ENCODE assay signal across 19 mouse cellular contexts in genomic region chr11:24129358-24130185, GRCm38 (mm10). TPM values are rescaled to one million over a fixed set of nuclear protein-coding genes. Genes with fewer than 3 reads are reported as not detected.
A peak's percentile ranks its signal among the peaks of the same experiment; 100 is the strongest.
DNase-seq lines count a peak whose midpoint lies in the region; ATAC-seq and TF ChIP-seq lines count a peak whose summit lies in the region.
"Had no signal": no experiment of that assay in that cellular context is flagged by ENCODE, and none has a peak within 500 bp of the region (broad histone marks: within the 10 kb centered on the region; RNA-seq: fewer than 3 reads in every experiment).

No protein-coding gene starts in this region.

- H3K4me3 ChIP-seq in kidney, embryonic 16.5 days (ENCODE audit: low read length) = no peak overlapping the region
- H3K4me3 ChIP-seq in kidney, adult 2 months (ENCODE audit: insufficient read depth, low read depth, low read length) = no peak overlapping the region
- no peak overlapping the region for H3K4me3 ChIP-seq in CH12.LX (replicated peaks in 1 of 3; ENCODE audit: low read depth in 2 of 3, low read length in 2 of 3, poor library complexity in 1 of 3)
- no peak overlapping the region for H3K4me3 ChIP-seq in liver, embryonic 13.5 days (replicated peaks)
- no peak overlapping the region for H3K4me3 ChIP-seq in heart, adult 2 months
- H3K4me3 ChIP-seq: hindbrain, embryonic 15.5 days; limb, embryonic 10.5 days had no signal

- DNase-seq in kidney, adult 2 months = no peak
- no peak for DNase-seq in CH12.LX (ENCODE audit: extremely low read depth)
- peak; percentile 79 for DNase-seq in liver, embryonic 13.5 days
- no peak for DNase-seq in adrenal gland, postnatal 14 days
- no peak for DNase-seq in thymus, postnatal 14 days
- DNase-seq in heart, adult 2 months = no peak
- DNase-seq: cerebellum, postnatal 10 days; layer of hippocampus, adult 9-11 months; right cerebral cortex, postnatal 4 days had no signal

- 0 out of 2 replicates have a peak, but pooled peaks have one; percentile 25 for ATAC-seq in kidney, embryonic 16.5 days (ENCODE audit: low FRiP score, low TSS enrichment)
- ATAC-seq in common myeloid progenitor, adult 5-6 weeks (replicated peaks; ENCODE audit: low read depth, poor library complexity, severe bottlenecking) = peak; percentile 20
- peak; percentile 92 for ATAC-seq in liver, embryonic 13.5 days (ENCODE audit: low read depth)

- dilution Hi-C loops in CH12.LX (cut with MboI; ENCODE audit: extremely low pct_ligation_motif_present, extremely low pct_unique_long_range_greater_than_20kb, low sequenced_read_pairs) = no loop called here

- no peak overlapping the region for H3K27ac ChIP-seq in kidney, embryonic 16.5 days (ENCODE audit: low read length)
- H3K27ac ChIP-seq in kidney, adult 2 months (ENCODE audit: insufficient read depth, low read depth, low read length) = no peak overlapping the region
- 0 out of 2 replicates have a peak overlapping the region, but pooled peaks have one; percentile 2 for H3K27ac ChIP-seq in CH12.LX (ENCODE audit: insufficient read depth, low read depth)
- peak overlapping the region; percentile 92 for H3K27ac ChIP-seq in liver, embryonic 13.5 days
- H3K27ac ChIP-seq in heart, adult 2 months = no peak overlapping the region
- H3K27ac ChIP-seq: hindbrain, embryonic 15.5 days; limb, embryonic 10.5 days had no signal

- TF ChIP-seq CTCF in kidney, adult 2 months (conservative IDR thresholded peaks at IDR 0.05; ENCODE audit: insufficient read depth, insufficient read length, low read depth, low read length) = no peak
- no peak for TF ChIP-seq CTCF in CH12.LX (conservative IDR thresholded peaks at IDR 0.05 in 1 of 2, IDR thresholded peaks at IDR 0.05 in 1 of 2; ENCODE audit: low read depth in 2 of 2, low read length in 2 of 2)
- TF ChIP-seq CTCF in heart, adult 2 months (IDR thresholded peaks at IDR 0.05) = no peak

- H3K79me2 ChIP-seq in CH12.LX (replicated peaks; ENCODE audit: control insufficient read depth, extremely low read depth, insufficient read depth, poor library complexity, severe bottlenecking) = no peaks in the 10 kb centered on the region
- no peaks in the 10 kb centered on the region for H3K79me2 ChIP-seq in heart, adult 2 months (replicated peaks; ENCODE audit: control insufficient read depth, insufficient read depth, low read length)

- in situ Hi-C loops in CH12.LX (cut with MboI; ENCODE audit: low pct_ligation_motif_present, low pct_unique_long_range_greater_than_20kb, low sequenced_read_pairs) = loop anchor here (5.0 kb wide), 2 partner anchors 68 to 128 kb away; no protein-coding TSS in a partner anchor

- TF ChIP-seq POLR2A in kidney, adult 2 months (IDR thresholded peaks at IDR 0.05; ENCODE audit: low read depth, low read length) = no peak
- no peak for TF ChIP-seq POLR2A in CH12.LX (IDR thresholded peaks at IDR 0.05; ENCODE audit: low read depth, low read length)
- TF ChIP-seq POLR2A in heart, adult 2 months (IDR thresholded peaks at IDR 0.05; ENCODE audit: insufficient read depth, low read depth, low read length) = no peak

- WGBS in kidney, embryonic 16.5 days = 84% methylated on average over 5 of the region's 5 CpGs
- 88% methylated on average over 5 of the region's 5 CpGs for WGBS in kidney, adult 2 months
- WGBS in liver, embryonic 13.5 days (ENCODE audit: insufficient replicate concordance) = 18% methylated on average over 5 of the region's 5 CpGs
- 83% methylated on average over 5 of the region's 5 CpGs for WGBS in heart, adult 2 months

- H3K9ac ChIP-seq in kidney, embryonic 16.5 days (replicated peaks; ENCODE audit: low read length) = no peak overlapping the region
- no peak overlapping the region for H3K9ac ChIP-seq in CH12.LX (ENCODE audit: insufficient read depth, low read depth)
- peak overlapping the region; percentile 60 for H3K9ac ChIP-seq in liver, embryonic 13.5 days
- H3K9ac ChIP-seq in heart, adult 2 months (ENCODE audit: low read depth, low read length) = no peak overlapping the region
- H3K9ac ChIP-seq: hindbrain, embryonic 15.5 days had no signal

- no peaks in the 10 kb centered on the region; the same call in 1 of the 2 replicates for H3K27me3 ChIP-seq in kidney, embryonic 16.5 days (ENCODE audit: insufficient read depth, low read length)
- no peaks in the 10 kb centered on the region for H3K27me3 ChIP-seq in kidney, adult 2 months (replicated peaks; ENCODE audit: control insufficient read depth, insufficient read depth, low read length)
- H3K27me3 ChIP-seq in CH12.LX (replicated peaks) = no peaks in the 10 kb centered on the region
- H3K27me3 ChIP-seq in liver, embryonic 13.5 days = no peaks in the 10 kb centered on the region
- H3K27me3 ChIP-seq in heart, adult 2 months (ENCODE audit: control insufficient read depth, insufficient read depth, low read length) = no peaks in the 10 kb centered on the region
- H3K27me3 ChIP-seq: hindbrain, embryonic 15.5 days had no signal

- H3K4me2 ChIP-seq in kidney, embryonic 16.5 days (replicated peaks; ENCODE audit: low read depth, low read length) = no peak overlapping the region
- H3K4me2 ChIP-seq in CH12.LX (ENCODE audit: insufficient read depth, low read depth, poor library complexity, severe bottlenecking) = no peak overlapping the region
- H3K4me2 ChIP-seq in liver, embryonic 13.5 days = peak overlapping the region; percentile 39
- H3K4me2 ChIP-seq: hindbrain, embryonic 15.5 days; midbrain, embryonic 11.5 days had no signal

- no peaks in the 10 kb centered on the region for H3K4me1 ChIP-seq in kidney, embryonic 16.5 days (ENCODE audit: insufficient read depth, low read length)
- H3K4me1 ChIP-seq in kidney, adult 2 months (ENCODE audit: control insufficient read depth, insufficient read depth, low read length) = no peaks in the 10 kb centered on the region
- H3K4me1 ChIP-seq in CH12.LX (ENCODE audit: control insufficient read depth in 1 of 2, insufficient read depth in 2 of 2) = peaks cover 48 to 98% of the 10 kb centered on the region in 2 experiments
- peaks cover 99% of the 10 kb centered on the region for H3K4me1 ChIP-seq in liver, embryonic 13.5 days (replicated peaks)
- H3K4me1 ChIP-seq in heart, adult 2 months (ENCODE audit: control insufficient read depth, insufficient read depth, low read length) = no peaks in the 10 kb centered on the region

- TF ChIP-seq EP300 in CH12.LX (IDR thresholded peaks at IDR 0.05; ENCODE audit: low read length) = no peak
- no peak for TF ChIP-seq EP300 in heart, adult 2 months (IDR thresholded peaks at IDR 0.05; ENCODE audit: insufficient read depth, low read depth, low read length)

- no peak for TF ChIP-seq RAD21 in CH12.LX (IDR thresholded peaks at IDR 0.05; ENCODE audit: low read depth, low read length)

- H3K36me3 ChIP-seq in kidney, embryonic 16.5 days (ENCODE audit: insufficient read depth, low read length) = no peaks in the 10 kb centered on the region
- no peaks in the 10 kb centered on the region for H3K36me3 ChIP-seq in kidney, adult 2 months (ENCODE audit: control insufficient read depth, insufficient read depth, low read length)
- peaks cover 0 to 63% of the 10 kb centered on the region in 2 experiments for H3K36me3 ChIP-seq in CH12.LX (replicated peaks in 1 of 2; ENCODE audit: control insufficient read depth in 1 of 2, insufficient read depth in 1 of 2, low read length in 1 of 2)
- H3K36me3 ChIP-seq in liver, embryonic 13.5 days = peaks cover 29% of the 10 kb centered on the region
- H3K36me3 ChIP-seq in heart, adult 2 months (ENCODE audit: control insufficient read depth, insufficient read depth, low read length) = no peaks in the 10 kb centered on the region
- H3K36me3 ChIP-seq: hindbrain, embryonic 15.5 days had no signal

- no peaks in the 10 kb centered on the region for H3K9me3 ChIP-seq in kidney, embryonic 16.5 days (ENCODE audit: low read length)
- H3K9me3 ChIP-seq in CH12.LX (replicated peaks; ENCODE audit: low read length) = no peaks in the 10 kb centered on the region
- H3K9me3 ChIP-seq in liver, embryonic 13.5 days (replicated peaks) = no peaks in the 10 kb centered on the region
- H3K9me3 ChIP-seq: hindbrain, embryonic 15.5 days; limb, embryonic 10.5 days had no signal

- intact Hi-C loops in heart, adult 2 months (cut with DNase I) = no loop called here

TF ChIP-seq in CH12.LX, 34 proteins besides CTCF, POLR2A, EP300 and RAD21 (continues in another document):
- TF ChIP-seq POLR2AphosphoS2 (IDR thresholded peaks at IDR 0.05; ENCODE audit: low read depth, low read length) (no peak), MEF2A (IDR thresholded peaks at IDR 0.05; ENCODE audit: borderline replicate concordance, low read depth, low read length) (no peak), RCOR1 (conservative IDR thresholded peaks at IDR 0.05; ENCODE audit: low read depth, low read length) (no peak), HCFC1 (IDR thresholded peaks at IDR 0.05; ENCODE audit: low read depth, low read length) (no peak), CHD1 (IDR thresholded peaks at IDR 0.05; ENCODE audit: low read depth, low read length) (no peak), TCF12 (IDR thresholded peaks at IDR 0.05; ENCODE audit: low read depth, low read length) (no peak), ZMIZ1 (IDR thresholded peaks at IDR 0.05; ENCODE audit: low read depth, low read length) (no peak), MAX (IDR thresholded peaks at IDR 0.05; ENCODE audit: low read length) (no peak), KAT2A (IDR thresholded peaks at IDR 0.05; ENCODE audit: insufficient replicate concordance, low read length) (no peak), NELFE (IDR thresholded peaks at IDR 0.05; ENCODE audit: low read depth, low read length) (no peak)

RNA-seq across cellular contexts. Expression of gene Bcl11a, which starts 51.7 kb away (rescaled TPM):
- 2.8 and 3.1 TPM in 2 replicates for polyA plus RNA-seq in kidney, embryonic 16.5 days (2015; fragmentation: Nextera tagmentation; extraction: Ambion mirVana)
- 0.14 and 0.72 TPM in 2 replicates for polyA plus RNA-seq in kidney, adult 2 months (2012; rRNA removed)
- 6.8 and 9.0 TPM in 2 replicates for total RNA-seq in CH12.LX (2012; rRNA removed)
- 13.4 and 13.9 TPM in 2 replicates for total RNA-seq in CH12.LX (2014; rRNA removed)
- polyA plus RNA-seq in CH12.LX (2012; ENCODE audit: insufficient read length, low read depth) = 52.1 and 57.9 TPM in 2 replicates
- 66.2 and 92.3 TPM in 2 replicates for total RNA-seq in common myeloid progenitor, adult 5-6 weeks (2017)
- polyA plus RNA-seq in liver, embryonic 13.5 days (2015; fragmentation: Nextera tagmentation; extraction: Ambion mirVana) = 37.9 and 45.0 TPM in 2 replicates
- 5.1 and 9.7 TPM in 2 replicates for total RNA-seq in adrenal gland, postnatal 14 days (2021)
- 1 to 10 TPM; 2.4 to 4.2 TPM for total RNA-seq in heart, adult 2 months (2021)
- 1.1 and 1.7 TPM in 2 replicates for polyA plus RNA-seq in heart, adult 2 months (2012; rRNA removed)
- polyA plus RNA-seq: C2C12 had no signal

RNA-seq across cellular contexts. Expression of gene A830031A19Rik, which starts 54.7 kb away (rescaled TPM):
- polyA plus RNA-seq in kidney, embryonic 16.5 days (2015; fragmentation: Nextera tagmentation; extraction: Ambion mirVana) = not detected in 2 replicates
- not detected in 2 replicates for polyA plus RNA-seq in kidney, adult 2 months (2012; rRNA removed)
- total RNA-seq in CH12.LX (2012; rRNA removed) = not detected in 2 replicates
- total RNA-seq in CH12.LX (2014; rRNA removed) = not detected in 2 replicates
- not detected in 2 replicates for polyA plus RNA-seq in CH12.LX (2012; ENCODE audit: insufficient read length, low read depth)
- total RNA-seq in common myeloid progenitor, adult 5-6 weeks (2017) = not detected in 2 replicates
- not detected in 2 replicates for polyA plus RNA-seq in liver, embryonic 13.5 days (2015; fragmentation: Nextera tagmentation; extraction: Ambion mirVana)
- total RNA-seq in adrenal gland, postnatal 14 days (2021) = not detected in 2 replicates
- total RNA-seq in heart, adult 2 months (2021) = not detected
- polyA plus RNA-seq in heart, adult 2 months (2012; rRNA removed) = not detected in 2 replicates
- polyA plus RNA-seq: C2C12; gonadal fat pad, adult 2 months; heart, embryonic 16.5 days; hindbrain, embryonic 15.5 days; kidney, embryonic 14.5 days; limb, embryonic 10.5 days; lung, embryonic 16.5 days; midbrain, embryonic 11.5 days had no signal

Comparison
In these comparisons a context has a peak if more than half of its experiments do, and no peak if none do; other contexts are left out.
1. ATAC-seq: peak in every context shown above with its lines; median percentile 92 in liver, embryonic 13.5 days; 25 in kidney, embryonic 16.5 days; 20 in common myeloid progenitor, adult 5-6 weeks.
2. H3K27ac ChIP-seq: peak in CH12.LX (single experiment) and liver, embryonic 13.5 days (single experiment); none in kidney, embryonic 16.5 days (single experiment), kidney, adult 2 months (single experiment) and heart, adult 2 months (single experiment).